Mouse (Mus musculus) megakaryocyte-erythroid progenitor cell, adult 5-6 weeks (primary cell): ENCODE results near the gene Rif1. TPM values are rescaled to one million over a fixed set of nuclear protein-coding genes. Genes with fewer than 3 reads are reported as not detected.

Experiments used
- ATAC-seq: replicated peaks from 2 replicates; pipeline ENCODE4 v1.8.0; 2016; ENCODE audit warnings: mild to moderate bottlenecking, inconsistent platforms; ENCODE audit not compliant: severe bottlenecking, poor library complexity, low FRiP score, low TSS enrichment
- total RNA-seq, 2 experiments: library from RNA; stranded (forward) in 1 of 2; stranded (reverse) in 1 of 2; fragments of 200-1000, 215-1000 nt in 1 of 2; fragments of >200 nt in 1 of 2; fragmentation: Nextera tagmentation in 1 of 2; gene quantifications; 2 replicates each; pipeline ENCODE4 v1.2.3; 2014 to 2017

Rif1 gene
- total RNA-seq (2014; fragmentation: Nextera tagmentation) (116 and 148 TPM in 2 replicates), total RNA-seq (2017) (166 and 170 TPM in 2 replicates)

- peak; percentile 82 for ATAC-seq
Observed at GRCm38 (mm10) chr2:52072491-52073140, at the start of gene Rif1. TSS of gene Rif1 (plus strand) at chr2:52072832.

DNA sequence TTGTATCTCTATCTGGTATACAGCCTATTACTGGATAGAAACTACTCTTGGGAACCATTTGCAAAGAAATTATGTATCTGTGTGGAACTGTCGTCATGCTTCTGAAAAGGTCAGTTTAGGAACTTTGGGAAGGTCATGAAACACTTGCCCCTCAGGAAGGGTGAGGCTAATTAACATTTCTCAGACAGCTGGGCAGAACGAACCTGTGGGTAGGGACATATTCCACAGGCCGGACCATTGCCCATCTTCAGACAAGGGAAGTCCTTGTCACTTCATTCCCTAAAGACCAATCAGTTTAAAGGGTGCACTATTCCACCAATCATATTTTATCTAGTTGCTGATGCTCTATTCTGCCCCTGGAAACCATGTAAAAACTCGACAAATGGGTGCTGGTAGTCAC, 45.6 kb upstream of the Rif1 start:
- ATAC-seq: no peak

DNA sequence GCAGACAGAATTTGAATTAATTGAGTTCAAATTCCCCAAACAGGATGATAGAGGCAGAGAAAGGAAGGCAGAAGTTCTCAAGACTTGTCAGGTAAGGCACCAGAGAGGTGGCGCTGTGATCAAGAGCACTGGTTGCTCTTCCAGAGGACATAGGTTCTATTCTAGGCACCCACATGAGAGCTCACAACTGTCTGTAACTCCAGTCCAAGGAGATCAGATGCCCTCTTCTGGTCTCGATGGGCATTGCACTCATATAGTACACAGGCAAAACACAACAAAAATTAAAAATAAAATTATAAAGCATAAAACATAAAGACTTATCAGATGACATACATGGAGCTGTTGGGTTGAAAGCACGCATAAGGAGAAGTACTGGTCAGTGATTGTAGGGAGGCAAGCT, 43.2 kb upstream of the Rif1 start:
- no peak for ATAC-seq

DNA sequence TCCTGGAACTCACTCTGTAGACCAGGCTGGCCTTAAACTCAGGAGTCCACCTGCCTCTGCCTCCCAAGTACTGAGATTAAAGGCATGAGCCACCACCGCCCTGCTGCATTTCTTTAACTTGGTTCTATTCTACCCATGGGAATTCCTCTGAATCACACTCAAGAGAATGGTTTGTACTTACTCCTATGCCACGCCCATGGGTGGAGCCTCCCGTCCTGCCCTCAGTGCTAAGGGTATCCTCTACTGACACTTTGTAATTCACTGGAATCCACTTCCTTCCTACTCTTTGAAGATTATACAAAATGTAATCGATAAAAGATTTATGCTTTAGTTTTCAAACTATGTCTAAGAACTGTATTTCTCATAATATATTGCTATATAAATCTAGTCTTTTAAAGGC, 41.1 kb upstream of the Rif1 start:
- ATAC-seq: no peak

DNA sequence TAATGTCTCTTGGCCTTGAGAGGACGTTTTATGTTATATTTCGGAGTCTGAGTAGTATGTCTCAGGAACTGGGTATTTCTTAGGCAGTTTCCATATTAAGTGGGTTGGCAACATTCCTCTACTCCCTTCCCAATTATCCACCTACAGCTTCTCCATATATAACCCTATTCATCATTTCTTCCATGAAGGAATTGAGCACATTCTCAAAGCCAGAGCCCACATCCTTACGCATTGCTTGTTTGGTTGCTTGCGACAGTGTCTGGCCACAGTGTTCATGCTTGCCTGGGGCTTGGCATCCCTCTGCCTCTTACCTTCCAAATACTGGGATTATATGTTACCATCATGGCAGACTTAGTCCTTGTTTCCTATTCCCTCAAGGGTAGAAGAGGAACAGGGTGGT, 38.0 kb upstream of the Rif1 start:
- no peak for ATAC-seq

GRCm38 (mm10) chr2:52035144-52035543, 37.5 kb upstream of the Rif1 start:
- no peak for ATAC-seq

DNA sequence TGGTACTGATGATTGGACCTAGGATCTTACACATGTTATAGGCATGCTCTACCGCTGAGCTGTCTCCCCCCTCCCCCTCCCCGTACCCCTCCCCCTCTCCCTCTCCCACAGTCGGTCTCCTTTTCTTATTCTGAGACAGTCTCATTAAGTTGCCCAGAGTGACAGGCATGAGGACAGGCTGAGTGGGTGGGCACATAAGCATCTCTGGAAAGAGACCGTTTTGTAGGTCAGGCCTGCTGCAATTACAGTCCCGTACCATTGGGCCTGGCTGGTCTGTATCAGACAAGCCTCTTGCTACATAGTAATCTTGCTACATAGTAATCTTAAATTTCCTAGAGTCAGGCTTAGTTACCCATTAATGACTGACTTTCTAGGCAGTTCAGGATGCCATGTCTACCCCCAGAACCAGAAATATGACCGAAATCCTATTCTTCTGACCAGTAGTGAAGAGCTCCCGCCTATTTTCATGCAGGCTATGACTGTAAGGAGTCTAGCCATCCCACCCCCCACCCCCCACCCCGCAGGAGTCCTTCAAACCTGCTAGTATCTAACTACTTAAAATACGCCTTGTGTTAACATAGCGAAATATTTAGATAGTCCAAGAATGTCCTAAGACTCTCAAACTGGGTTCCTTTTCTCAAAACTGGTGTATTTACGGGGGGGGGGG, 35.6 kb upstream of the Rif1 start:
- no peak for ATAC-seq

- ATAC-seq: 0 out of 2 replicates have a peak, but pooled peaks have one; percentile 37
Observed at GRCm38 (mm10) chr2:52037882-52038281, 34.8 kb upstream of the Rif1 start, which contains the start of gene Tnfaip6. TSS of gene Tnfaip6 (plus strand) at chr2:52038009.

DNA sequence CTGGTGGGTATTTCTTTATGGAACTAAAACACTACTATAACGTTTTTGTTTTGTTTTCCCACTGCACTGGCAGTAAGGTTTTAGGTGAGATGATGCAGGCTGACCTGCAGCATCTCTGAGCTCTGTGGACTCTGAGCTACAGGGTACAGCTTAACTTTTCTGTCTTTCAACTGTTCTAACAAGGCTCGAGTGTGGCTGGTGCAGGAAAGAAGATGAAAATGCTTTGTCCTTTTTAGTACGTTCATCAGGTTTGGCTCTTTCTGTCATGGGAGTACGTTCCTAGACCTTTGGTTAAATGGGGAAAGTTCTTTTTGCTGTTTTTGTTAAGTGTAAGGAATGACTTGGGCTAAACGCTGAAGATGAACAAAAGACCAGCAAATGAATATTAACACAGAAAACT, 34.1 kb upstream of the Rif1 start:
- ATAC-seq: no peak

DNA sequence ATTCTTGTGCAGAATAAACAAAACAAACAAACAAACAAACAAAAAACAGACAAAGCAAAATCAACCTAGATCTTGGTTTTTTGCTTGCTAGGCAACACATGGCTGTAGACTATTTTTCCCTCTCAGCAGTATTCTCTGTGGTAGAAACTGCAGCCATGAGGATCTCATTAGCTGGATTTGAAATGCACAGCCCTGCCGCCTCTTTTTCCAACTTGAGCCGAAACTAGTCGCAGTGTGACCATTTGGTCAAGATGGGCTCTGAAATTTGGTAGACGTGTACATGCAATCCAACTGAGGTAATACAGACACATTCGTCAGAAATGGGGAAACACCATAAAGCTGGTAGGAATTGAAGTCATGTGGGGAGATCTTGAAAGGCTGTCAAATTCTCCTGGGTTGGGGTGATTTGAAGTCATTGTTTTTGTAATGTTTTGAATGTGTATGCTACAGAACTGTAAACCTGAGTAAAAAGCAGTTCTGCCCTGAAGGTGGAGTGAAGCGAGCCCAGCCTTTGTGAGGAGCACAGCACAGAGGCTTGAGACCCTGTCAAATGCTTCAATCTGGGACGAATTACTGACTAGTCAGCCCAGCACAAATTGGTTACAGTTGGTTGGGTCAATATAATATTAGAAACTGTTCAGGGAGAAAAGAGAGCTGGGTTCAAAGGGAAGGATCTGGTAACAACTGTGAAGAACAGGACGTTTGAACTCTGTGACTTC, 33.4 kb upstream of the Rif1 start:
- ATAC-seq: no peak

DNA sequence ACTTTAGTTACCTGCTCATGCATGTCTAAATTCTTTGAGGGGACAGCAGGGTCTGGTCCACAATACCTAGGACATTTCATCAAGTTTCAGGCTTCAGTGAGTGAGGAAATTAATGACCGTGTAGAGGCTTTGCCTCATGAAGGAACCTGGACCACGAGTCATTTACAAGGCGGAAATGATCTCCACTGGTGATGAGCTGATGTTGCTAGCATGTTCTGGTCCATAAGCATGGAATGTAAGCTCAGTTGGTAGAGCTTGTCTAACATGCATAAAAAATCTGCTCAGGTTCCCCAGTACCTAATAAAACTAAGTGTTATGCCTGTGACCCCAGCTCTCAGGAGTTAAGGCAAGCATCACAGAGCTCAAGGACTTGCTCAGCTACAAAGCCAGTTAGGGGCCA, 30.5 kb upstream of the Rif1 start:
- no peak for ATAC-seq

GRCm38 (mm10) chr2:52042714-52043113, 29.9 kb upstream of the Rif1 start:
- no peak for ATAC-seq

- ATAC-seq: no peak
Observed at GRCm38 (mm10) chr2:52043485-52043884, 29.1 kb upstream of the Rif1 start.

GRCm38 (mm10) chr2:52046032-52046431, 26.6 kb upstream of the Rif1 start:
- ATAC-seq: no peak

DNA sequence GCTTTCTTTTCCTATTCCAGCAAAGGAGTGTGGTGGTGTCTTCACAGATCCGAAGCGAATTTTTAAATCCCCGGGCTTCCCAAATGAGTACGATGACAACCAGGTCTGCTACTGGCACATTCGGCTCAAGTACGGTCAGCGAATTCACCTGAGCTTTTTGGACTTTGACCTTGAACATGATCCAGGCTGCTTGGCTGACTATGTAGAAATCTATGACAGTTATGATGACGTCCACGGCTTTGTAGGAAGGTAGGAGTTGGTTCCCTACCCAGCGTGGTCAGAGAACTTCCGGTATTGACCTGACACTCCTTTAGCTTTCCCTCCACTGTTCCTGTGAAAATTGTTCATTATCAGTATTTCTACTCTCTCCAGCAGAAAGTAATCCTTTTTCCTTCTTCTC, 21.8 kb upstream of the Rif1 start:
- no peak for ATAC-seq

- no peak for ATAC-seq
Observed at GRCm38 (mm10) chr2:52052335-52052734, 20.3 kb upstream of the Rif1 start.

DNA sequence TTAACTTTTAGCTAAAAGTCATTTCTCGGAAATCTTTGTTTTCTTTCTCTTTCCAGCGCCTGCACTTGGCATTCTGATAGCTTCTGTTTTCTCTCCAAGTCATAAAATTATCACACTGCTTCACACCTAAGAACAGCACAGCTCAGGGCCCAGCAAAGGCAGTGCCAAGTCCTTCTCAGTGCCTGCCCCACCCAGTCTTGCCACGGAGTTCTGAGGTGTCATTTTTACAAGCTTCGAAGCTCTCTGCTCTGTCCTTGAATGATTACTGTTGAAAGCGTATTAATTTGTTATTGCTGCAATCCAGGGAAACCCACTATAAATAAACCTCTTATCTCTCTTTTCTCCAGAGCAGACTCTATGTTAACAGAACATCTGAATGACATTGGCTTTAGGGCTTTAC, 19.1 kb upstream of the Rif1 start:
- ATAC-seq: peak; percentile 52; the same call in 1 of the 2 replicates

- ATAC-seq: no peak
Observed at GRCm38 (mm10) chr2:52055616-52056015, 17.0 kb upstream of the Rif1 start.

- ATAC-seq: no peak
Observed at GRCm38 (mm10) chr2:52057099-52057498, 15.5 kb upstream of the Rif1 start.

DNA sequence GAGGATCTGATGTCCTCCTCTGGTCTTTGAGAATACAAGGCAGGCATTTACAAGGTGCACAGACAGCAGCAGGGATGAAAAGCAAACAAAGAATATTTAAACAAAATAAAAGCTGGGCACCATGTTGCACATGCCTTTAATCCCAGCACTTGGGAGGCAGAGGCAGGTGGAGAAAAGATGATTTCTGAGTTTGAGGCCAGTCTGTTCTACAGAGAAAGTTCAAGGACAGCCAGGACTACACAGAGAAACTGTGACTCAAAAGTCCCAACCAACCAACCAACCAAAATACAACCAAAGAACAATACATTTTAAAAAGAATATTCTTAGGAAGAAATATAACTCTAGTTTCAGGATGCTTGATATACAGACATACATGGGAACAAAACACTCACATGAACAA, 15.0 kb upstream of the Rif1 start:
- no peak for ATAC-seq

- ATAC-seq: no peak
Observed at GRCm38 (mm10) chr2:52068641-52069040, 4.0 kb upstream of the Rif1 start.
